Mouse (Mus musculus): ENCODE measurements around the gene Strap.

The Strap gene

GRCm38 (mm10) chr6:137734846-137735609 lies at the start of gene Strap:
TSS of gene Strap (plus strand) at chr6:137735078.
- peak; percentile 92 for DNase-seq

DNA sequence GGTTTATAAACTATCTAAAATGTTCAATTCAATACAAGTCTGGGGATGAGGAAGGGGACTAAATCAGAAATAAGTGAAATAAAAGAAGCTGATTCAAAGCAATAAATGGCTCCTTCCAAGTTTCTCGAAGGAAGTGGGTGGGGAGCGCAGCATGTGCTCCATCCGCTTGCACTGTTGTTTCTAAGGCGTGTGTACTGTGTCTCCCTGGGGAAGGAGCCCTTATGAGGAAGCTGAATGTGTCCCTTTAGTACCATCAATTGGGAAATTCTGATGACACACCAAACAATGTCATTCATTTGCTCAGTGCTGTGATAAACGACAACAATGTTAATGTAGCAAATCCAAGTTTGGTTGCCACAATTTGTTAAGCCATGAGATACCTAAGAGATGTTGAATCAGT lies 47.2 kb upstream of the Strap start:
- no peak for DNase-seq

DNA sequence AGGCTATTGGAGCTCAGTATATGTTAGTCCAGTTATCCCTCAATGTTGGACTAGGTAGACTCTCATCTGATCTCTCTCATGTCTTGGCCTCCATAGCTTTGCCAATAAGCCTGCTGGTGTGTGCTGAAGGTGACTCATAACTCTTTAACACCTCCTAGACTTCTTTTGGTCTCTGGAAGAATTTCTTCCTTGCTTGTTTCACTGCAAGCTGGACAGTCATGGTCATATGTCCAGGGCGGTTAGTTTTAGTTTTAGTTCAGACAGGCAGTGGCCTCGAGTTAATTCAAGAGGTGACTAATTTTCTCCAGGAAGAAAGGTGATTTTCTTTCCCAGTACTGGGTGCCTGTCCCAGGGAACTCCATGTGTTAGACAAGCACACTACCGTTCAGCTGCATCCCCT lies 46.8 kb upstream of the Strap start:
- DNase-seq = no peak

- no peak for DNase-seq
Observed at GRCm38 (mm10) chr6:137688506-137689105, 46.3 kb upstream of the Strap start.

GRCm38 (mm10) chr6:137690550-137691119 lies 44.2 kb upstream of the Strap start:
- DNase-seq = no peak

- DNase-seq = no peak
Observed at GRCm38 (mm10) chr6:137694310-137694709, 40.6 kb upstream of the Strap start.

- DNase-seq = no peak
Observed at GRCm38 (mm10) chr6:137695046-137695445, 39.8 kb upstream of the Strap start.

DNA sequence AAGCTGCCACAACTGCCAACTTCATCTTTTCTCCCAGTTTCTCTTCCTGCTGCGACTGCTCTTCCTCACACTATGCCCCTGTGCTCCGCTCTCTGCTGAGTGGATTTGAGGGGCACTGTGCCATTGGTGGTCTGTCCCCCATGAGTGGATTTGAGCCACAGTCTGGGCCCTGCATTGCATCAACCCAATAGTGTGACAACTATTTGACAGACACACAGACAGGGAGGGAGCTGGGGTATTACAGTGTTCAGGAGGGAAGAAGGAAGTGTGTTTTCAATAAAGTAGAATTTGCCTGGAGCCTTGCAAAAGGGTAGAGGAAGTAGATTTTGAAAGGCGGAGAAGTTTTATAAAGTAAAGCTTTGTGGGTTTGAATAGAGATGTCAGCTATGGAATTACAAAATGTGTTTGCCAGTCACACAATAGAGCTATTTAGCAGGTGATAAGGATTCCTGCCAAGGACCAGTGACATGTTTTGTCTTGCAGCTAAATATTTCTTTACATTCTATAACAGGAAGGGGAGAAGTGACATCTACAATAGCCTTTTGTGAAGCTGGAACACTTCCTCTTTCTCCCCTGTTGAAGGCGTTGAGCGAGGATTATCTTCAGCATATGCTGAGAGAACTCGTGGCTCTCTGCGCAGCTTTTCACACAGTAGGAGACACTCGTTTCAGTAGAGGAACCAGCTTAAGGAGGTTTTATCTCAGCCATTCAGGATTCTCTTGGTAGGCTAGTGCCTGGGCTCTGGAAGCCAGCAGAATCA lies 38.3 kb upstream of the Strap start:
- DNase-seq = no peak

DNA sequence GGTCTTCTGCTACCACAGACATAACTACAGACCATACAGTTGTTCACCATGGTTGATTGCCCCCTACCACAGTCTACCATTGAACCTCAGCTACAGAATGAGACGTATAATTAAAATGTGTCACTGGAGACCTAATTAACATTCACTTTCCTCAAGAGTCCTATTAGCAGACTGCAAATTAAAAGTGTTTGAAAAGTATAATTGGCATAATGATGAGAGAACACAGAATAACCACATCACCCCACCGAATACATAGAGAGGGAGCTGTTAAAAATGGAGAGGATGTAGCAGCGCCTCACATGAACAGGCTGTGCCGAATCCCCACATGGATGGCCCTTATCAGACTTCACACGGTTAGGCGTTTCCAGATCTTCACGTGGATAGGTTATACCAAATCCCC lies 35.4 kb upstream of the Strap start:
- DNase-seq = no peak

DNA sequence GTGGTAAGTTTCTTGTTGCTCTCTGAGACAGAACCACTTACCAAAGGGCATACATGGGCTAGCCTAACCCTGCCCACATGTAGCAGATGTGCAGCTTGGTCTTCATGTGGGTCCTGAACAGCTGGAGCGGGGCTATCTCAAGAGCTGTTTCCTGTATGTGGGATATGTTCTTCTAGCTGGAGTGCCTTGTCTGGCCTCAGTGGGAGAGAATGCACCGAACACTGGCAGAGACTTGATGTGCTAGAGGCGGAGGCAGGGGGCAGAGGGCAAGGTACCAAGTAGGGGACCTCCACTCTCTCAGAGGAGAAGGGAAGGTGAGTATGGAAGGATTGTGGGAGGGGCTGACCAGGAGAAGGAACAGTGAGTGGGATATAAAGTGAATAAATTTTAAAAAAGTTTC lies 32.7 kb upstream of the Strap start:
- DNase-seq = no peak

DNA sequence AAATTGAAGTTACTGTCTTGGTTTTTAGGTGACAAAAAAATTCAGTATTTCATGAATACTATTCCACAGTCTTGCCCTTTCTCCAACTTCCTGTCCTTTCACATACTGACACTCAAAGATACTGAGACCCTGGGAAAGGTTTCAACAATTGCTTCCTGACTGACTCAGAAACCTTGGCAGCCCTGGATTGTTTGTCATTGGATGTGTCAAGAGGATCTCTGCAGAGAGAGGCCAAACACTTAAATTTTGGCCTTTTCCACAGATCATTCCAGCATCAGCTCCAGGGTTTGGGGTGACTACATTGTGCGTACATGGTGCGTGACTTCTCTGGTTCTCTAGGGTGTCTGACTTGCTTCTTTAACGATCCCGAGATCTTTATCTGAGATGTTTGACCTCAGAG lies 32.0 kb upstream of the Strap start:
- peak in 1 of 2 experiments; percentile 33 for DNase-seq

DNA sequence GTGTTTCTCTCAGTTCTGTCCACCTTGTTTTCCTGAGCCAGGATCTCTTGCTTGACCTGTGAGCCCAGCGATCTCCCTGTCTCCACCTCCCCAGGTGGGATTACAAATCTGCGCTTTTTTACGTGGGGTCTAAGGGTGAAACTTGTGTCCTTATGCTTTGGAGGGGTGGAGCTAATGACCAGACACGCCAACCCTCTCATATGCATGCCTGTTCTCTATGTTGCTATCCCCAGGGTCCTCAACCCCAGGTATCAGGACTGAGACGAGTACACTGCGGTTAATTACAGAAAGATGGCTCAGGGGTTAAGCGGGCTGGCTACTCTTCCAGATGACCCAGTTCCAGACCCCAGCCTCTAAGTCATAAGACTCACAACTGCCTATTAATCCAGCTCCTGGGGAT lies 31.4 kb upstream of the Strap start:
- no peak for DNase-seq

- DNase-seq = peak; percentile 6 to 18
Observed at GRCm38 (mm10) chr6:137704300-137704939, 30.5 kb upstream of the Strap start.

- no peak for DNase-seq
Observed at GRCm38 (mm10) chr6:137706209-137706608, 28.7 kb upstream of the Strap start.

DNA sequence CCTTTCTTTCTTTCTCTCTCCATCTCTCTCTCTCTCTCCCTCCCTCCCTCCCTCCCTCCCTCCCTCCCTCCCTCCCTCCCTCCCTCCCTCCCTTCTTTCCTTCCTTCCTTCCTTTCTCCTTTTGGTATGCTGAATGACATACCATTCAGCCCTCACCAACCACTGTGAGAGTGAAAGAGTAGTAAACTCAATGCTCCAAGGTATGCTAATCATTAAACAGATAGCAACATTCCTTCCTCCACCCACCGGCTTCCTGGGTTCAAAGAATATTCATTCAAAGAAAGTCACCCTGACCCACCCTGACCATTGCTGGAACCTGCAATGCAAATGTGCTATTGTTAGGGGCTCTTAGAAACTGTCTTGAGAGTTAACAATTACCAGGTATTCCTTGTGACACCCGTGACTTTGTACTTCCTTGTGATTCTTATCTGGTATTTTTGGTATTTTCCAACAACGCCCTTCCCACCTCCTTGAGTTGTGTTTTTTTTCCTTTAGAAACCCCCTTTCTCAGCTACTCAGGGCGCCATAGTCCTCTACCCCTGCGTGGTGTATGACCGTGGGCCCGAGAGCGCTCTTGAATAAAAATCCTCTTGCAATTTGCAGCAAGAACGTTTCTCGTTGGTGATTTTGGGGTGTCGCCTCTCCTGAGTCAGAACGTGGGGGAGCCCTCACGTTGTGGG lies 26.0 kb upstream of the Strap start:
- peak in 1 of 2 experiments; percentile 19 for DNase-seq

DNA sequence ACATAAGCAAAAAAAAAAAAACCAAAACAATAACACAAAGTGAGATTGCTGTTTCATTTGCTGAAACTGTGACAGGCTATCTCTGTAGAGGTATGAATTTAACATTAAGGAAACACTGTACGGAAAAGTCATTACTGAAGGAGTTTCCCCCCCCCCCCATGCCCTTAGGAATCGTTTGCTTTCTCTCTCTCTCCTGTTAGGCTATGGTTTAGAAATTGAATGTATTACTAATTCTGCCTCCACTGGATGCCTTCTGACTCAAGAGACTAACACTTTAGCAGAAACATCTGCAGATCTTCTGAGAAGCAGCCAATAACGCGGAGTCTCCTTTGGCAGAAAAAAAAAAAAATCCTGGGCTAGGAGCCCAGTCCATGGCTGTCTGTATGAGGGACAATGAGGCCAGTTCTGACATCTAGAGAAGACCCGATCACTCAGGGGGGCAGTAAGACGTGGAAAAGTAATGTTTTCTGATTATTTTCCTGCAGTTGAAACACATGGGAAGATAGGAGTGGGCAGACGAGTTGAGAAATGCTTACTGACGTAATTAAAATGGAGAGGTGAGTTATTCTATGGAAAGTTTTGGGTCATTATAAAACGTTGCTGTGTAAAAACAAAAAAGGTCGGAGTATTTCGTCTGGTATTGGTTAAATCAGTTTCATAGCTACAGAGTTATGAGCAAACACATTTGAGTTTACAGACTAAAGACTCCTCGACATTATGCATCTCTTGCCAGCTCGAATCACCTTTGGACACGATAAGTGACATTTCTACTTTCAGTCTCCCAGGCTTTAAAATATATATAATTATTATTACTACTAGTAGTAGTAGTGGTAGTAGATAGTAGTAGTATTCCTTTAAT lies 24.5 kb upstream of the Strap start:
- DNase-seq = no peak

DNA sequence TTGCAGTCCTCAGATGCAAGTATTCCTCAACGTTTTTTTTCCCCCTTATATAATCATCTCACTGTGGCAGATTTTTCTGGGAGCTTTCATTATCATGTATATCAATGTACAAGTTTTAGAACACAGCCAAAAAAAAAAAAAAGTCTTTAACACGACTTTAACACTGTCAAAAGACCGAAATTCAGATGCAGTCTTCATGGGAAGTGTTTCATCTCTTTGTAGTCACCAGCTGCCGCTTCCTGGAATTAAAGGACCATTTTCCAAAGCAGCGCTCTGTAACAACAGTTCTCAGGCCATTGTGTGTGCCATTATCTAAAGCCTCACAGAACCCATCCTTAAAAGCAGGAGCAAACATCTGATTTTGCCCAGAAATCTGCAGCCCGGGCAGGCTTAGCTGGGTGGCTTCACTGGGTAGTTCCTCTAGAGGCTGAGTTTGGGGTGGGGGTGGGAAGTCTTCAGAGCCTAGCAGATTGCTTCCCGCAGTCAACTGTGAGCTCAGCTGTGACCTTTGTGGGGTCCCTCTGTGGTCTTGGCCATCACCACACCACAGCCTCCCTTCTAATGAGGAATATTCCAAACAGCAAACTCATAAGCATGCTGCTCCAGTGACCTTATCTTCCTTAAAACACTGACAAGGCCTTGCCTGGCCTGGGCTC lies 22.1 kb upstream of the Strap start:
- DNase-seq = no peak

GRCm38 (mm10) chr6:137713310-137713664 lies 21.6 kb upstream of the Strap start:
- DNase-seq = no peak

DNA sequence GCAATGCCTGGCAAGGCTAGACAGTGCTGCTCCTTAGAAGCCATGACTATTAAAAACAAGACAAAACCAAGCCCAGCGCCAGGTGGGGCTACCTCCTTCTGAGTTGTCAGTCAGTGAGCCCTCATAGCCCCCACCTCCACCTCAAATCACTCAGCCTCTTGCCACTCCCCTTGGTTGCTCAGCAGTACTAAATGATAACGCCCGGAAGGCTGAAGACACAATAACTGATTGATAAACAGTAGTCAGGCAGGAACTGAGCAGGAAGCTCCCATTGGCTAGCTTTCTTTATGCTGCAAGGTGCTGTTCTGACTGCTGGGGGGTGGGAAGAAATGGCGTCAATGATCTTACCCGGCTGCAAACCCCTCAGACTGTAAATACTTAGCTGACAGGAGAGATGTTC lies 18.1 kb upstream of the Strap start:
- no peak for DNase-seq

DNA sequence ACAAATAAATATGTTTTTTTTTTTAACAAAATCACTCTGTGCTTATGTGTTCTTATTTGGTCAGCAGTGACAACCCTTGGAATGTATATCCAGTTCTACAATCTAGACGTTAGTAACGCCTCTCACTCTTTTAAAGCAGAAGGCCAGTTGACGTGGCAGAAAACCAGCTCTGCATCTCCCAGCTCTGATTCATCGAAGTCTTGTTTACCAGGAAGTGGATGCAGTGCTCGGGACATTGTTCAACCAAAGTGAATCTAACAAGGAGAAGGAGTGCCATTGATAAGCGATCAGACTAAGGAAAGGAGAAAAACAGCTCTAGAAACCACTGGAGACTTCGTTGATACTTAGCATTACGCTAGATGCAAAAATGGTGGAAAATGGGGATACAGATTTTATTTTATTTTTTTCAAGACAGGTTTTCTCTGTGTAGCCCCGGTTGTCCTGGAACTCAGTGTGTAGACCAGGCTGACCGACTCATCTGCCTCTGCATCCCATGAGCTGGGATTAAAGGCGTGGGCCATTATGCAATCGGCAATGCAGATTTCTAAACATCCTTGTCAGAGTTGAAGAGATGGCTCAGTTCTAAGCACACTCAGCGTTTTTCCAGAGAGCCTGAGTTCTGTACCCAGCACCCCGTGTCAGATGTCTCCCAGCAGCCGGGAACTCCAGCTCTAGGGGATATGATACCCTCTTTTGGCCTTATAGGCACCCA lies 12.5 kb upstream of the Strap start:
- DNase-seq = no peak
